Mouse (Mus musculus) MEL (cell line): ENCODE results near the gene Cyp4f14. TPM values are rescaled to one million over a fixed set of nuclear protein-coding genes. Genes with fewer than 3 reads are reported as not detected.

Source experiments
- DNase-seq: peaks from one replicate; pipeline ENCODE4 v3.0.0; 2011; ENCODE audit warnings: low read depth, low spot score
- H3K27ac ChIP-seq: 2 replicates; pipeline ENCODE4 v1.5.1; 2012; ENCODE audit warnings: low read depth, mild to moderate bottlenecking, control low read depth, low read length, moderate library complexity; ENCODE audit not compliant: control insufficient read depth
- H3K27me3 ChIP-seq, 2 experiments: fragments of 150-350 bp in 1 of 2; sonication (generic) in 1 of 2; 2 replicates each; pipeline ENCODE4 v1.6.1; 2012; ENCODE audit warnings: low read length in 2 of 2, mild to moderate bottlenecking in 2 of 2, improper control_type of control experiment in 1 of 2, moderate library complexity in 1 of 2; ENCODE audit not compliant: insufficient read depth in 2 of 2, control insufficient read depth in 1 of 2
- H3K36me3 ChIP-seq, 2 experiments: 2 replicates each; pipeline ENCODE4 v1.6.1; 2012 to 2014; ENCODE audit warnings: low read length in 2 of 2, improper control_type of control experiment in 1 of 2, inconsistent platforms in 1 of 2, mild to moderate bottlenecking in 1 of 2; ENCODE audit not compliant: insufficient read depth in 2 of 2, control insufficient read depth in 1 of 2
- H3K4me1 ChIP-seq, 2 experiments: fragments of 150-350 bp in 1 of 2; sonication (generic) in 1 of 2; 2 replicates each; pipeline ENCODE4 v1.6.1; 2012; ENCODE audit warnings: low read length in 2 of 2, improper control_type of control experiment in 1 of 2, mild to moderate bottlenecking in 1 of 2; ENCODE audit not compliant: insufficient read depth in 2 of 2, control insufficient read depth in 1 of 2
- H3K4me3 ChIP-seq, 2 experiments: fragments of 150-350 bp in 1 of 2; sonication (generic) in 1 of 2; 2 replicates each; pipeline ENCODE4 v1.5.1; 2012; ENCODE audit warnings: low read depth in 2 of 2, low read length in 2 of 2, mild to moderate bottlenecking in 2 of 2, moderate library complexity in 2 of 2, control low read depth in 1 of 2, improper control_type of control experiment in 1 of 2; ENCODE audit not compliant: control insufficient read depth in 1 of 2, insufficient read depth in 1 of 2
- H3K79me2 ChIP-seq: 2 replicates; pipeline ENCODE4 v1.6.1; 2012; ENCODE audit warnings: mild to moderate bottlenecking, low read length, moderate library complexity; ENCODE audit not compliant: control insufficient read depth, poor library complexity, insufficient read depth
- H3K9ac ChIP-seq: 2 replicates; pipeline ENCODE4 v1.6.1; 2012; ENCODE audit warnings: low read depth, mild to moderate bottlenecking, control low read depth, low read length, moderate library complexity; ENCODE audit not compliant: control insufficient read depth, poor library complexity, severe bottlenecking
- H3K9me3 ChIP-seq: fragments of 150-350 bp; sonication (generic); replicated peaks from 2 replicates; pipeline ENCODE4 v1.6.1; 2012; ENCODE audit warnings: mild to moderate bottlenecking, low read length, improper control_type of control experiment, moderate library complexity; ENCODE audit not compliant: insufficient read depth
- BHLHE40 ChIP-seq: IDR thresholded peaks from 2 replicates; pipeline ENCODE4 v1.6.1; 2012; ENCODE audit warnings: low read depth, mild to moderate bottlenecking, inconsistent platforms, low read length, improper control_type of control experiment, borderline replicate concordance
- CHD2 ChIP-seq: IDR thresholded peaks from 2 replicates; pipeline ENCODE4 v1.6.1; 2011; ENCODE audit warnings: low read length, improper control_type of control experiment
- E2F4 ChIP-seq: IDR thresholded peaks from 2 replicates; pipeline ENCODE4 v1.6.1; 2011; ENCODE audit warnings: low read depth, low read length, improper control_type of control experiment, borderline replicate concordance
- ELF1 ChIP-seq: IDR thresholded peaks from 2 replicates; pipeline ENCODE4 v1.6.1; 2014; ENCODE audit warnings: low read depth, mild to moderate bottlenecking, inconsistent platforms, low read length, improper control_type of control experiment, moderate library complexity
- EP300 ChIP-seq, 2 experiments: IDR thresholded peaks; 2 replicates each; pipeline ENCODE4 v1.6.1; 2011; ENCODE audit warnings: improper control_type of control experiment in 2 of 2, low read length in 2 of 2, low read depth in 1 of 2, mild to moderate bottlenecking in 1 of 2
- GABPA ChIP-seq: IDR thresholded peaks from 2 replicates; pipeline ENCODE4 v1.6.1; 2012; ENCODE audit warnings: low read depth, mild to moderate bottlenecking, inconsistent platforms, low read length, improper control_type of control experiment, moderate library complexity
- GATA1 ChIP-seq: IDR thresholded peaks from 2 replicates; pipeline ENCODE4 v1.6.1; 2011; ENCODE audit warnings: low read depth, low read length, improper control_type of control experiment
- HCFC1 ChIP-seq: IDR thresholded peaks from 2 replicates; pipeline ENCODE4 v1.6.1; 2012; ENCODE audit warnings: low read depth, mild to moderate bottlenecking, inconsistent platforms, low read length, improper control_type of control experiment, moderate library complexity
- KAT2A ChIP-seq: conservative IDR thresholded peaks from 2 replicates; pipeline ENCODE4 v1.6.1; 2012; ENCODE audit warnings: low read depth, low read length, improper control_type of control experiment, inconsistent platforms
- MAX ChIP-seq: IDR thresholded peaks from 2 replicates; pipeline ENCODE4 v1.6.1; 2011; ENCODE audit warnings: low read length, improper control_type of control experiment
- MAZ ChIP-seq: IDR thresholded peaks from 2 replicates; pipeline ENCODE4 v1.6.1; 2012; ENCODE audit warnings: low read depth, mild to moderate bottlenecking, inconsistent platforms, low read length, improper control_type of control experiment
- MXI1 ChIP-seq: IDR thresholded peaks from 2 replicates; pipeline ENCODE4 v1.6.1; 2011; ENCODE audit warnings: mild to moderate bottlenecking, low read depth, low read length, improper control_type of control experiment
- MYC ChIP-seq: IDR thresholded peaks from 2 replicates; pipeline ENCODE4 v1.6.1; 2011; ENCODE audit warnings: low read depth, mild to moderate bottlenecking, low read length, improper control_type of control experiment, moderate library complexity
- NELFE ChIP-seq: IDR thresholded peaks from 2 replicates; pipeline ENCODE4 v1.6.1; 2011; ENCODE audit warnings: low read depth, low read length, improper control_type of control experiment
- NRF1 ChIP-seq: IDR thresholded peaks from 2 replicates; pipeline ENCODE4 v1.6.1; 2014; ENCODE audit warnings: low read depth, mild to moderate bottlenecking, inconsistent platforms, low read length, improper control_type of control experiment, moderate library complexity; ENCODE audit not compliant: poor library complexity, insufficient read depth, severe bottlenecking
- POLR2A ChIP-seq, 2 experiments: IDR thresholded peaks; 2 replicates each; pipeline ENCODE4 v1.6.1; 2011 to 2012; ENCODE audit warnings: low read length in 2 of 2, mild to moderate bottlenecking in 2 of 2, control low read depth in 1 of 2, improper control_type of control experiment in 1 of 2, low read depth in 1 of 2, moderate library complexity in 1 of 2; ENCODE audit not compliant: control insufficient read depth in 1 of 2, insufficient read depth in 1 of 2, poor library complexity in 1 of 2
- POLR2AphosphoS2 ChIP-seq: IDR thresholded peaks from 2 replicates; pipeline ENCODE4 v1.6.1; 2011; ENCODE audit warnings: low read length, improper control_type of control experiment
- POLR2AphosphoS5 ChIP-seq: IDR thresholded peaks from 2 replicates; pipeline ENCODE4 v1.6.1; 2012; ENCODE audit warnings: low read depth, borderline replicate concordance, mild to moderate bottlenecking, inconsistent platforms, low read length, moderate library complexity, mixed read lengths
- RCOR1 ChIP-seq: IDR thresholded peaks from 2 replicates; pipeline ENCODE4 v1.6.1; 2012; ENCODE audit warnings: low read depth, mild to moderate bottlenecking, inconsistent platforms, low read length, improper control_type of control experiment
- SIN3A ChIP-seq: IDR thresholded peaks from 2 replicates; pipeline ENCODE4 v1.6.1; 2012; ENCODE audit warnings: low read length, improper control_type of control experiment, inconsistent platforms
- SMC3 ChIP-seq: IDR thresholded peaks from 2 replicates; pipeline ENCODE4 v1.6.1; 2011; ENCODE audit warnings: low read depth, low read length, improper control_type of control experiment
- TAL1 ChIP-seq: IDR thresholded peaks from 2 replicates; pipeline ENCODE4 v1.6.1; 2012; ENCODE audit warnings: mild to moderate bottlenecking, inconsistent platforms, low read length, moderate library complexity, mixed read lengths
- TBP ChIP-seq: IDR thresholded peaks from 2 replicates; pipeline ENCODE4 v1.8.0; 2011; ENCODE audit warnings: low read depth, low read length, improper control_type of control experiment
- TCF12 ChIP-seq: IDR thresholded peaks from 2 replicates; pipeline ENCODE4 v1.6.1; 2014; ENCODE audit warnings: low read depth, mild to moderate bottlenecking, inconsistent platforms, low read length, improper control_type of control experiment, moderate library complexity
- USF1 ChIP-seq: IDR thresholded peaks from 2 replicates; pipeline ENCODE4 v1.6.1; 2014; ENCODE audit warnings: low read depth, mild to moderate bottlenecking, inconsistent platforms, low read length, improper control_type of control experiment, moderate library complexity
- ZC3H11A ChIP-seq: IDR thresholded peaks from 2 replicates; pipeline ENCODE4 v1.6.1; 2012; ENCODE audit warnings: low read depth, mild to moderate bottlenecking, inconsistent platforms, low read length, improper control_type of control experiment
- ZMIZ1 ChIP-seq: IDR thresholded peaks from 2 replicates; pipeline ENCODE4 v1.6.1; 2012; ENCODE audit warnings: low read depth, mild to moderate bottlenecking, inconsistent platforms, low read length, improper control_type of control experiment, moderate library complexity
- polyA plus RNA-seq, 2 experiments: library from polyadenylated mRNA; stranded (reverse) in 1 of 2; unstranded in 1 of 2; fragments of >175 nt in 1 of 2; fragments of >200 nt in 1 of 2; gene quantifications; 2 replicates each; pipeline versions ENCODE4 v1.2.1 to v1.2.4; 2012; ENCODE audit warnings: low replicate concordance in 2 of 2, low read depth in 1 of 2; ENCODE audit not compliant: insufficient read length in 2 of 2, insufficient read depth in 1 of 2, missing spikeins in 1 of 2
- total RNA-seq: library from RNA; depleted of rRNA; stranded (reverse); fragments of 300-350 nt; gene quantifications from 2 replicates; pipeline ENCODE4 v1.2.3, GENCODE M21; 2012; rRNA removed

Gene Cyp4f14
- total RNA-seq (not detected in 2 replicates), polyA plus RNA-seq (not detected)

- no peak within 1 kb of the TSS for H3K4me3 ChIP-seq
- H3K27me3 ChIP-seq, result no peaks in the 10 kb centered on the region; a peak in 1 of 4 replicates
- H3K4me1 ChIP-seq, result 0 out of 4 replicates have a peak, but pooled peaks cover 0 to 3% of the 10 kb centered on the region in 2 experiments
- H3K27ac ChIP-seq, result no peak within 1 kb of the TSS
- DNase-seq, result no peak
- no peak within 1 kb of the TSS for H3K9ac ChIP-seq
- H3K9me3 ChIP-seq, result no peaks in the 10 kb centered on the region
- H3K79me2 ChIP-seq, result no peaks in the 10 kb centered on the region
- TF ChIP-seq SIN3A, result no peak
- TF ChIP-seq MAX, result no peak
- TF ChIP-seq TBP, result no peak
- TF ChIP-seq, all 39 proteins: peak for 0
- H3K36me3 ChIP-seq, result no peaks in the 10 kb centered on the region
Observed at GRCm38 (mm10) chr17:32917131-32917530, at the start of gene Cyp4f14. Gene Cyp4f14, minus strand, starts transcription at chr17:32917342.

- Histone ChIP-seq H3K27ac (peak within 1 kb of the TSS; percentile 81), H3K36me3 (peaks cover 0 to 12% of the 10 kb centered on the region in 2 experiments; a peak in 2 of 4 replicates), H3K4me3 (peak within 1 kb of the TSS; percentile 65 to 86), H3K9ac (peak within 1 kb of the TSS; percentile 82), H3K9me3 (no peaks in the 10 kb centered on the region), H3K27me3 (no peaks in the 10 kb centered on the region), H3K79me2 (peaks cover 25% of the 10 kb centered on the region), H3K4me1 (peaks cover 0 to 2% of the 10 kb centered on the region in 2 experiments; a peak in 2 of 4 replicates)
- DNase-seq, result peak; percentile 96
- TF ChIP-seq RCOR1 (0 out of 2 replicates have a peak, but pooled peaks have one; percentile 30), ZC3H11A (no peak), TBP (peak; percentile 93), GATA1 (peak; percentile 64), GABPA (no peak), CHD2 (peak; percentile 78; the same call in 1 of the 2 replicates), SMC3 (no peak), KAT2A (peak; percentile 58; the same call in 1 of the 2 replicates), NRF1 (no peak), TAL1 (peak; percentile 48), ELF1 (peak; percentile 90), NELFE (peak; percentile 67), POLR2A (IDR thresholded peaks at IDR 0.05; ENCODE audit: control insufficient read depth in 1 of 2, insufficient read depth in 1 of 2, low read depth in 1 of 2, low read length in 2 of 2, poor library complexity in 1 of 2) (peak; percentile 31 to 89; a peak in 3 of 4 replicates), MAZ (no peak), HCFC1 (peak; percentile 89), ZMIZ1 (peak; percentile 63; the same call in 1 of the 2 replicates), POLR2AphosphoS2 (peak; percentile 52; the same call in 1 of the 2 replicates), MYC (peak; percentile 88), MAX (peak; percentile 84), USF1 (peak; percentile 63; the same call in 1 of the 2 replicates), EP300 (IDR thresholded peaks at IDR 0.05; ENCODE audit: low read depth in 1 of 2, low read length in 2 of 2) (peak in 1 of 2 experiments; percentile 39; a peak in 2 of 4 replicates), E2F4 (peak; percentile 85; the same call in 1 of the 2 replicates), MXI1 (peak; percentile 98), TCF12 (peak; percentile 58; the same call in 1 of the 2 replicates), POLR2AphosphoS5 (no peak), BHLHE40 (peak; percentile 41; the same call in 1 of the 2 replicates), SIN3A (peak; percentile 93)
Observed at GRCm38 (mm10) chr17:32965623-32966290, 48.6 kb upstream of the Cyp4f14 start, which contains the start of gene Zfp472. Gene Zfp472, plus strand, starts transcription at chr17:32965814.
